Mouse (Mus musculus) left cerebral cortex, adult 6 months (tissue): Measurements from ENCODE around the gene Dcst2. TPM values are rescaled to one million over a fixed set of nuclear protein-coding genes. Genes with fewer than 3 reads are reported as not detected.

Source experiments
- long read RNA-seq, 2 experiments: library from polyadenylated mRNA; unstranded; transcript quantifications; one replicate each; pipeline ENCODE4 v2.0.0; 2019 to 2020
- polyA plus RNA-seq: library from polyadenylated mRNA; unstranded; fragments of <200 nt; fragmentation: Nextera tagmentation; gene quantifications from 2 replicates; pipeline ENCODE4 v1.2.3, GENCODE M21; 2021

Gene Dcst2
- not detected in 2 replicates for polyA plus RNA-seq
- long read RNA-seq, experiment 1, partial matches to known transcripts: 0 of 3 reads
- long read RNA-seq, experiment 1, other reads (novel, unspliced or antisense): 3 of 3 reads
- long read RNA-seq, experiment 2: 0 reads

GRCm38 (mm10) chr3:89361675-89362074 lies at the start of gene Dcst2:
Gene Dcst2 (plus strand): TSS chr3:89361975.

GRCm38 (mm10) chr3:89322514-89323165 lies 39.1 kb upstream of the Dcst2 start, which contains the start of gene Efna3:
Gene Efna3 (minus strand): TSS chr3:89322965.

GRCm38 (mm10) chr3:89337721-89338578 lies 23.8 kb upstream of the Dcst2 start, which contains the start of gene Efna4:
Gene Efna4 (minus strand): TSS chr3:89338028.

GRCm38 (mm10) chr3:89349869-89350501 lies 11.8 kb upstream of the Dcst2 start, which contains the start of gene Adam15:
Gene Adam15 (minus strand): TSS chr3:89349996.

GRCm38 (mm10) chr3:89365153-89365485 lies 3.3 kb downstream of the Dcst2 start, which contains the start of gene Dcst1:
Gene Dcst1 (minus strand): TSS chr3:89365253.

GRCm38 (mm10) chr3:89394006-89394893 lies 32.5 kb downstream of the Dcst2 start, which contains the start of gene Zbtb7b:
Gene Zbtb7b (minus strand): TSS chr3:89394776.

GRCm38 (mm10) chr3:89402693-89403092 lies 40.9 kb downstream of the Dcst2 start, which contains the start of gene Lenep:
Gene Lenep (minus strand): TSS chr3:89402793.

GRCm38 (mm10) chr3:89411490-89412393 lies 50.0 kb downstream of the Dcst2 start, which contains the start of gene Flad1:
Gene Flad1 (minus strand): TSS chr3:89411870.

GRCm38 (mm10) chr3:89418170-89418860 lies 56.5 kb downstream of the Dcst2 start, which contains the start of the genes Cks1b and Shc1:
Gene Cks1b (minus strand): TSS chr3:89418383.
Gene Shc1 (plus strand): TSS chr3:89418443.

Other genes starting within 250 kb of the Dcst2 start
- not detected in 2 replicates for gene Pklr, start 225.8 kb upstream of the Dcst2 start, polyA plus RNA-seq
- 2.2 and 5.2 TPM in 2 replicates for gene Hcn3, start 201.8 kb upstream of the Dcst2 start, polyA plus RNA-seq
- gene Clk2, start 197.2 kb upstream of the Dcst2 start, polyA plus RNA-seq: 3.0 and 3.7 TPM in 2 replicates
- gene Scamp3, start 184.5 kb upstream of the Dcst2 start, polyA plus RNA-seq: 65.4 and 69.8 TPM in 2 replicates
- gene Fam189b, start 178.8 kb upstream of the Dcst2 start, polyA plus RNA-seq: 8.2 and 15.5 TPM in 2 replicates
- 24.1 and 25.8 TPM in 2 replicates for gene Gba, start 159.0 kb upstream of the Dcst2 start, polyA plus RNA-seq
- gene Thbs3, start 146.8 kb upstream of the Dcst2 start, polyA plus RNA-seq: 8.3 and 12.0 TPM in 2 replicates
- 121 and 135 TPM in 2 replicates for gene Mtx1, start 134.9 kb upstream of the Dcst2 start, polyA plus RNA-seq
- 0.20 and 0.34 TPM in 2 replicates for gene Muc1, start 132.9 kb upstream of the Dcst2 start, polyA plus RNA-seq
- gene Krtcap2, start 116.0 kb upstream of the Dcst2 start, polyA plus RNA-seq: 209 and 223 TPM in 2 replicates
- 23.1 and 27.4 TPM in 2 replicates for gene Trim46, start 115.7 kb upstream of the Dcst2 start, polyA plus RNA-seq
- 276 and 277 TPM in 2 replicates for gene Dpm3, start 102.6 kb upstream of the Dcst2 start, polyA plus RNA-seq
- 48.6 and 65.6 TPM in 2 replicates for gene Slc50a1, start 91.4 kb upstream of the Dcst2 start, polyA plus RNA-seq
- gene Efna1, start 80.8 kb upstream of the Dcst2 start, polyA plus RNA-seq: 11.1 and 12.0 TPM in 2 replicates
- gene Efna3, start 39.0 kb upstream of the Dcst2 start, polyA plus RNA-seq: 5.6 and 31.3 TPM in 2 replicates
- 0.30 and 0.44 TPM in 2 replicates for gene Efna4, start 23.9 kb upstream of the Dcst2 start, polyA plus RNA-seq
- gene Adam15, start 12.0 kb upstream of the Dcst2 start, polyA plus RNA-seq: 21.3 and 43.1 TPM in 2 replicates
- gene Dcst1, start 3.3 kb downstream of the Dcst2 start, polyA plus RNA-seq: 1.9 and 2.3 TPM in 2 replicates
- gene Zbtb7b, start 32.8 kb downstream of the Dcst2 start, polyA plus RNA-seq: 0.49 and 1.2 TPM in 2 replicates
- not detected in 2 replicates for gene Lenep, start 40.8 kb downstream of the Dcst2 start, polyA plus RNA-seq
- gene Flad1, start 49.9 kb downstream of the Dcst2 start, polyA plus RNA-seq: 22.6 and 32.3 TPM in 2 replicates
- 8.9 and 10.6 TPM in 2 replicates for gene Cks1b, start 56.4 kb downstream of the Dcst2 start, polyA plus RNA-seq
- 4.1 and 4.9 TPM in 2 replicates for gene Shc1, start 56.5 kb downstream of the Dcst2 start, polyA plus RNA-seq
- 5.5 and 11.4 TPM in 2 replicates for gene Pygo2, start 68.2 kb downstream of the Dcst2 start, polyA plus RNA-seq
- gene Pbxip1, start 74.7 kb downstream of the Dcst2 start, polyA plus RNA-seq: 15.4 and 16.1 TPM in 2 replicates
- gene Pmvk, start 92.6 kb downstream of the Dcst2 start, polyA plus RNA-seq: 66.6 and 78.2 TPM in 2 replicates
- 2.5 and 4.1 TPM in 2 replicates for gene Kcnn3, start 158.2 kb downstream of the Dcst2 start, polyA plus RNA-seq